Mouse (Mus musculus): ENCODE measurements at regions not wholly inside any gene's neighbourhood (a gene's known extent, or its start where the extent isn't known, plus 50 kb on each side); places are given as distances from the start of the nearest gene placed in this dataset.

- DNase-seq (ENCODE audit: low spot score): no peak
Measured at GRCm38 (mm10) chr9:84178705-84179104, 253.8 kb downstream of the Bckdhb start.

GRCm38 (mm10) chr9:84179238-84179637, 254.3 kb downstream of the Bckdhb start:
- DNase-seq (ENCODE audit: low spot score): no peak

- DNase-seq (ENCODE audit: low spot score): no peak
Measured at GRCm38 (mm10) chr9:84183637-84184374, 258.9 kb downstream of the Bckdhb start.

GRCm38 (mm10) chr9:84187531-84187930, 262.6 kb downstream of the Bckdhb start:
- DNase-seq (ENCODE audit: low spot score): no peak

GRCm38 (mm10) chr9:84193405-84193804, 268.5 kb downstream of the Bckdhb start:
- no peak for DNase-seq (ENCODE audit: low spot score)

GRCm38 (mm10) chr9:84194716-84195115, 269.8 kb downstream of the Bckdhb start:
- DNase-seq (ENCODE audit: low spot score): no peak

- DNase-seq (ENCODE audit: low spot score): no peak
Measured at GRCm38 (mm10) chr9:84195338-84195737, 270.4 kb downstream of the Bckdhb start.

GRCm38 (mm10) chr9:84200208-84200607, 275.3 kb downstream of the Bckdhb start:
- DNase-seq (ENCODE audit: low spot score): no peak

- no peak for DNase-seq (ENCODE audit: low spot score)
Measured at GRCm38 (mm10) chr9:84204056-84204455, 279.1 kb downstream of the Bckdhb start.

- no peak for DNase-seq (ENCODE audit: low spot score)
Measured at GRCm38 (mm10) chr9:84240491-84240975, 315.6 kb downstream of the Bckdhb start.

GRCm38 (mm10) chr9:84249765-84250164, 324.8 kb downstream of the Bckdhb start:
- no peak for DNase-seq (ENCODE audit: low spot score)

GRCm38 (mm10) chr9:84253022-84253991, 328.4 kb downstream of the Bckdhb start:
- peak; percentile 33 for DNase-seq (ENCODE audit: low spot score)

- no peak for DNase-seq (ENCODE audit: low spot score)
Measured at GRCm38 (mm10) chr9:84258488-84258887, 333.5 kb downstream of the Bckdhb start.

- no peak for DNase-seq (ENCODE audit: low spot score)
Measured at GRCm38 (mm10) chr9:84259751-84260150, 334.8 kb downstream of the Bckdhb start.

- DNase-seq (ENCODE audit: low spot score): no peak
Measured at GRCm38 (mm10) chr9:84262151-84262550, 337.2 kb downstream of the Bckdhb start.

- DNase-seq (ENCODE audit: low spot score): no peak
Measured at GRCm38 (mm10) chr9:84266974-84267373, 342.0 kb downstream of the Bckdhb start.

GRCm38 (mm10) chr9:84274608-84275007, 349.7 kb downstream of the Bckdhb start:
- DNase-seq (ENCODE audit: low spot score): no peak

GRCm38 (mm10) chr9:84278295-84278694, 353.4 kb downstream of the Bckdhb start:
- DNase-seq (ENCODE audit: low spot score): no peak

GRCm38 (mm10) chr9:84278731-84279130, 353.8 kb downstream of the Bckdhb start:
- DNase-seq (ENCODE audit: low spot score): no peak

- DNase-seq (ENCODE audit: low spot score): no peak
Measured at GRCm38 (mm10) chr9:84280898-84281297, 356.0 kb downstream of the Bckdhb start.

- DNase-seq (ENCODE audit: low spot score): no peak
Measured at GRCm38 (mm10) chr9:84281610-84282009, 356.7 kb downstream of the Bckdhb start.

- DNase-seq (ENCODE audit: low spot score): no peak
Measured at GRCm38 (mm10) chr9:84283296-84283695, 358.4 kb downstream of the Bckdhb start.

- no peak for DNase-seq (ENCODE audit: low spot score)
Measured at GRCm38 (mm10) chr9:84285604-84286003, 360.7 kb downstream of the Bckdhb start.

All from ovary, postnatal 14 days (tissue).